Mouse (Mus musculus) midbrain, embryonic 10.5 days (tissue): ENCODE results near the gene Rpl14. TPM values are rescaled to one million over a fixed set of nuclear protein-coding genes. Genes with fewer than 3 reads are reported as not detected.
A peak's percentile ranks its signal among the peaks of the same experiment; 100 is the strongest.

Experiments used
- DNase-seq: peaks from one replicate; pipeline ENCODE4 v3.0.0-alpha.2; 2017; ENCODE audit warnings: low spot score
- H3K27ac ChIP-seq: fragments of 300-500 bp; sonication (generic); replicated peaks from 2 replicates; pipeline ENCODE4 v1.5.1; 2016; ENCODE audit warnings: mild to moderate bottlenecking
- H3K27me3 ChIP-seq: fragments of 300-500 bp; sonication (generic); 2 replicates; pipeline ENCODE4 v1.6.1; 2016; ENCODE audit warnings: low read depth, mild to moderate bottlenecking; ENCODE audit not compliant: poor library complexity, severe bottlenecking
- H3K36me3 ChIP-seq: fragments of 300-500 bp; sonication (generic); 2 replicates; pipeline ENCODE4 v1.6.1; 2016; ENCODE audit warnings: mild to moderate bottlenecking, moderate library complexity
- H3K4me1 ChIP-seq: fragments of 300-500 bp; sonication (generic); 2 replicates; pipeline ENCODE4 v1.6.1; 2016
- H3K4me3 ChIP-seq: fragments of 300-500 bp; sonication (generic); 2 replicates; pipeline ENCODE4 v1.5.1; 2016; ENCODE audit warnings: mild to moderate bottlenecking, moderate library complexity
- H3K9me3 ChIP-seq: fragments of 300-500 bp; sonication (generic); replicated peaks from 2 replicates; pipeline ENCODE4 v1.6.1; 2016; ENCODE audit warnings: mild to moderate bottlenecking
- WGBS: fragments of 180-500 bp; shearing (Covaris S2); methylation state at CpG from one replicate; pipeline ENCODE4 v1.1.7; 2016; 5-methylcytosine and 5-hydroxymethylcytosine counted together
- polyA plus RNA-seq: library from polyadenylated mRNA; unstranded; fragments of >200 nt; fragmentation: Nextera tagmentation; extraction: Ambion mirVana; gene quantifications from 2 replicates; pipeline ENCODE4 v1.2.1, GENCODE M21; 2016

Gene Rpl14
- polyA plus RNA-seq, 1 experiment from 2014 or later: 854 TPM

DNA sequence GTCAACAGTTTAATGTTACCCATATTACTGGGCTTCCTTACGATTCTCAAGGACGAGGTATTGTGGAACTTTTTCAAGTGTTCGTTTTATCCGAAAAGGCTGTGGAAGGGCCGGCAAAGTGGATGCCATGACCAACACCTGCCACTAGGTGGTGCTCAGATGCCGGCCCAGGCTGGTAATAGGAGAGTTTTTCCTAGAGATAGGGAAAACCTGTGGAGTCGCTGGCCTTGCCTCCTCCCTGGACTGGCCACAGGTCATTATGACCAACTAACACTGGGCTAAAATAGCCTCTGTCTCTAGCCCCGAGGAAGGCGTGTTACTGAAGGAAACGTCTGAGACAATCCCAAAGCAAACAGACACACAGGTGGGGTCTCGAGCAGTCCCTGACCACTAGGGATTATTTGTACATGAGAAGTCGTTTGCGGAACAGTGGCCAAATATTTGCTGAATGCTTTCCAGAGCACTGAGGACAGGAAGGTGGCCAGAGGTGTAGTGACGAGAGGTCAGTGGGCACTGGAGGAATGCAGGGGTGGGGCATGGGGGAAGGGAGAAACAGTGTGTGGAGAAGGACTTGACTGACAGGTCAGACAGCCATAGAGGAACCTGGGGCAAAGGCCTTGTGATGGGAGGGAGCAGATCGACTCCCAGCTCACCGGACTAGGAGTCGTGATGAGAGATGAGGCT lies 30.4 kb downstream of the Rpl14 start:
- peaks cover 29% of the 10 kb centered on the region for H3K4me1 ChIP-seq
- peaks cover 13% of the 10 kb centered on the region; the same call in 1 of the 2 replicates for H3K27me3 ChIP-seq
- H3K4me3 ChIP-seq: no peak overlapping the region
- peak overlapping the region; percentile 82 for H3K27ac ChIP-seq
- WGBS: 31% methylated on average over 17 of the region's 17 CpGs
- H3K36me3 ChIP-seq: no peaks in the 10 kb centered on the region
- peak; percentile 80 for DNase-seq
- no peaks in the 10 kb centered on the region for H3K9me3 ChIP-seq

DNA sequence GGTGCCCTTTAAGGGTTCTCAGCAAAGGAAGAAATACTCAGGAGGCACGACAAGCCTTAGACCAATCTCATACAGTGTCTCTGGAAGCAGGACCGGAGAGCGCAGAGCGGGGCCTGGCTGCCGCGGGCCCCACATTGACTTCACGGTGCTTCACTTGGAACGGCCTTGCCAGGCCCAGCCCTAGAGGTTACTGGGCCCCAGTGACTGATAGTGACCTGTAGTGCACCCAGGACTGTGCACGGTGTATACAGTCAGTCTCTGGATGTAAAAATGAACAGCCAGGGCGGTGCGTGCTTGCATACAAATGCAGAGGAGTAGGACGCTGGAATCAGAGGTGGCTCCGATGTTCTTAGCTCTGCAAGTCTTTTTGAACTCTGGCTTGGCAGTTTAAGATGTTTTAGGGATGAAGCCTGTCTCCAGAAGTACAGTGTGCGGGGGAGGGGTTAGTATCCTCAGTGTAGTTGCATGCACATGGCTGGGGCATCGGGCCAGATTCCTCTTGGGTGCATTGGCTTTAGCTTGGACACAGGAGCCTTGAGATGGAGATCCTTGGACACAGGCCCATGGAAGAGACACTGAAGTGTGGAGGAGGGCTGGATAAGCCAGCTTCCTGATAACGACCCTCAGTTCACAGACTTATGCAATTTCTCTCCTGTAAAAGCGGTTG lies 31.1 kb downstream of the Rpl14 start:
- H3K36me3 ChIP-seq: no peaks in the 10 kb centered on the region
- peaks cover 13% of the 10 kb centered on the region; the same call in 1 of the 2 replicates for H3K27me3 ChIP-seq
- H3K4me3 ChIP-seq: peak overlapping the region; percentile 17; the same call in 1 of the 2 replicates
- peaks cover 2% of the 10 kb centered on the region for H3K9me3 ChIP-seq
- DNase-seq: peak; percentile 16
- peak overlapping the region; percentile 82 for H3K27ac ChIP-seq
- H3K4me1 ChIP-seq: peaks cover 29% of the 10 kb centered on the region
- 55% methylated on average over 17 of the region's 17 CpGs for WGBS

DNA sequence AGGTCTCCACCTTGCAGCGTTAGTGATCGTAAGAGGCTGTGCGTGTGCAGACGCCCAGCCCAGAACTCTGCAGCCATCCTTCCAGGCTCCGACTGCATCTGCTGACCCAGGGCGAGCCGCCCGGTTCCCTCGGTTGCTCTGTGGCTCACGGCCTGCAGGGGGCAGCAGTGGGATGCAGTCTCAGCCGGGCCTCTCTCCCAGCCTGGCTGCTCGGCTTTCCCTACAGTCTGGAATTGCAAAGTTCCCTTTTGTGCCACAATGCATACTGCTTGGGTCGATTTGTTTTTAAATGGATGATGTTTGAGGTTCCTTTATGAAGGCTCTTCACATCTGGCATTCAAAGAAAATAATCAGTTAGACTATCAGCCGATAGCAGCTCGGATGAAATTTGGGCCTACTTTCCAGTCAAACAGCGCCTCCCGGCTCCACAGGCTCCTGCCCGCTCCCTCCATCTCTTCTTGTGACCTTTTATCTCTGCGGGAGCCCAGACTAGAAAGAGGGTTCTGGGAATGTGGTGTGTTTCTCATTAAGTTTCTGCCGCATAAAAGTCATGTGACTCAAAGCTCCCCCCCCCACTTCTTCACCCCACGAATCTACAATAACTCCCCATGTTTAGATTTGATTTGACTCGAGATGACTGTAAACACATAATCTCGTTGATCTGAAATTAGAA lies 31.7 kb downstream of the Rpl14 start:
- Histone ChIP-seq H3K4me3 (peak overlapping the region; percentile 17), H3K27ac (peak overlapping the region; percentile 82), H3K4me1 (peaks cover 29% of the 10 kb centered on the region), H3K27me3 (peaks cover 13% of the 10 kb centered on the region; the same call in 1 of the 2 replicates), H3K36me3 (no peaks in the 10 kb centered on the region), H3K9me3 (peaks cover 9% of the 10 kb centered on the region)
- 3% methylated on average over 23 of the region's 23 CpGs for WGBS
- peak; percentile 92 for DNase-seq

DNA sequence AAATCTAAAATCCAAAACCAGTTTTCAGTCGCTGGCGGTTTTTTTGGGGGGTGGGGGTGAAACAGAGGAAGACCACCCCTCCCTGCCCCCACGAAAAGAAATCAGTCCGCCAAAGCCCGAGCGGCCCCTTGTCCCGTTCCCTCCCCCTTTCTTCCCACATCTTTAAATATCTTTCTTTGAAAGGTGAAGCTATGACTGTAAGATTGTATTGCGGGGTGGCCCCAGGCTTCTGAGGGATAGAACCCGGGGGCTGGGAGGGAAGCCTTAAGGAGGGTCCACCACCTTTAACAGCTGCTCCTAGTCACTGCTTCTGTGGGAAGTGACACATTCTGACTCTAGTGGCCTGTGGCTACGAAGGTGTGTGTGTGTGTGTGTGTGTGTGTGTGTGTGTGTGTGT lies 32.3 kb downstream of the Rpl14 start:
- H3K4me3 ChIP-seq: peak overlapping the region; percentile 17; the same call in 1 of the 2 replicates
- WGBS: 10% methylated on average over 10 of the region's 10 CpGs
- no peaks in the 10 kb centered on the region for H3K36me3 ChIP-seq
- H3K27me3 ChIP-seq: peaks cover 13% of the 10 kb centered on the region; the same call in 1 of the 2 replicates
- peaks cover 13% of the 10 kb centered on the region for H3K9me3 ChIP-seq
- peak overlapping the region; percentile 82 for H3K27ac ChIP-seq
- DNase-seq: peak; percentile 29
- peaks cover 29% of the 10 kb centered on the region for H3K4me1 ChIP-seq

DNA sequence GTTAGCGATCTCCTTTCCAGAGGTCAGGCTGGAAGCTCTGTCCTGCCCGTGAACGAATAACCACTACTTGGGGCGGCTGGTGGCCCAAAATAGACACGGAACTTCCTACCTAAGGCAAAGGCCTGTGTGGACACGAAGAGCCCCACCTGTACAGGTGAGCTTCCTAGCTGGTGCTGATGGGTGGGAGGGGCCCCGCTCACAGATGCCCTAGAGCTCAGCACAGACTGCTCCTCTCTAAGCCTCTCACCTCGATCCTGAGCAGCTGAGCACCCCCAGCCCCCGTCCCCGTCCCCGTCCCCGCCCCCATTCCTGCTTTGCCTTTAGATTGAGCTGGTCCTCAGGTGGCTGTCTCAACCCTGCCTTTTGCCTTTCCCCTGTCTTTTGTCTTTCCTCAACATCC lies 32.7 kb downstream of the Rpl14 start:
- peaks cover 13% of the 10 kb centered on the region for H3K9me3 ChIP-seq
- peaks cover 13% of the 10 kb centered on the region; the same call in 1 of the 2 replicates for H3K27me3 ChIP-seq
- H3K4me3 ChIP-seq: peak overlapping the region; percentile 17; the same call in 1 of the 2 replicates
- peak overlapping the region; percentile 82 for H3K27ac ChIP-seq
- no peak for DNase-seq
- no peaks in the 10 kb centered on the region for H3K36me3 ChIP-seq
- H3K4me1 ChIP-seq: peaks cover 29% of the 10 kb centered on the region
- 10% methylated on average over 12 of the region's 12 CpGs for WGBS

DNA sequence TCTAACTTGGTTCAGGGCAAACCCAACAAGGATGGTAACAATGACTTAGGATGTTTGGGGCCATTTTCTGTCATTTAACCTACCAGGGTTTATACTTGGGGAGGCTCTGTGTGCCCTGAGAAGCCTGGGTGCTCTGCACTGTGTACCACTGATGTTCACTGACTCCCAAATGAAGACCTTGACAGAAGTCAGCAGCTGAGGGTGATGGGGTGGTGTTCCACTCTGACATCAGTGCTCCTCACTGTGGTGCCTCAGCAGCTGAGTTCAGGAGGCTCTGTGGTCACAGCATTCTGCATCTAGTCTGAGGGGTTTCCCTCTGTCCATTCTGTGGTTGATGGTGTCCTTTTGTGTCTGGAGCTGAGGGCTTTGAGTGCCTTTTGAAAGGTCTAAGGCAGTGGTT lies 39.8 kb downstream of the Rpl14 start:
- H3K4me3 ChIP-seq: no peak overlapping the region
- peak overlapping the region; percentile 42; the same call in 1 of the 2 replicates for H3K27ac ChIP-seq
- H3K9me3 ChIP-seq: peaks cover 13% of the 10 kb centered on the region
- H3K36me3 ChIP-seq: no peaks in the 10 kb centered on the region
- H3K27me3 ChIP-seq: no peaks in the 10 kb centered on the region
- no peak for DNase-seq
- H3K4me1 ChIP-seq: 0 out of 2 replicates have a peak, but pooled peaks cover 3% of the 10 kb centered on the region

DNA sequence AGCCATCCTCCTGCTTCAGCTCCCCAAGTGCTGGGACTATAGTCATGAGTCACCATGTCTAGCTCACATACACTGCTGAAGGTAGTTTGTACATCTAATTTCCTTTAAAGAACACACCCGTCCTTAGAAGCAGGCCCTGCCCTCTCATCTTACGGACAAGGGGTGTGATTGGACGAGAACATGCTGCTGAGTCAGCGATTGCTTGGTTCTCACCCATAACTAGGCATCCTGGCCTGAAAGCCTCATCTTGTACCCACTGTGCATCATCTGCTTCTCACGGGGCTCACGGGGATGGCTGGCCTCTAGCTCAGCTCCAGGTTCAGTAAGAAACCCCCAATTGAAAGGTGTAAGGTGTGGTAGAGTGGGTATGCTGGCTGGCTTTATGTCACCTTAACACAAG lies 42.8 kb downstream of the Rpl14 start:
- DNase-seq: no peak

DNA sequence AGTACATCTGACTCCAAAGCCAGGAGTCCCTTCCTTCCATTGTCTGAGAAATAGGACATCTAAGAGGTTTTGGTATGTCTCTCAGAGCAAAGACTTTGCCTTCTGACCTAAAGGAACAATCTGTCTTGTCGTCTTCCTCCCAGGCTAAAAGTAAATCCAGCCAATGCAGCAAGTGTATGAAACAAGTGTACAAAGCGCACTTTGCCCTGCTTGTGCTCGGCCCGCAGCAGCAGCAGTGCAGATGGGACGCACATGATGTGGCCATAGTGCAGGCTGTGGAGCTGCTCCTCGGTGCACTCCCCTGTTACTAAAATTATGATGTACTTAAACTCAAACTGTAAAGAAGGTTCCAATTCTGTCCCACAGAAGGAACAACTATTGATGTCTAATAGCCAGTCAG lies 46.9 kb downstream of the Rpl14 start:
- H3K36me3 ChIP-seq: 0 out of 2 replicates have a peak, but pooled peaks cover 2% of the 10 kb centered on the region
- peaks cover 43% of the 10 kb centered on the region for H3K4me1 ChIP-seq
- H3K9me3 ChIP-seq: peaks cover 11% of the 10 kb centered on the region
- no peak for DNase-seq
- no peaks in the 10 kb centered on the region for H3K27me3 ChIP-seq
- H3K4me3 ChIP-seq: no peak overlapping the region
- H3K27ac ChIP-seq: peak overlapping the region; percentile 78
- 82% methylated on average over 6 of the region's 6 CpGs for WGBS

More for the DNA sequence above, 42.8 kb downstream of the Rpl14 start:
- H3K4me1 ChIP-seq: peaks cover 21% of the 10 kb centered on the region
- WGBS: 89% methylated on average over 6 of the region's 6 CpGs
- H3K36me3 ChIP-seq: no peaks in the 10 kb centered on the region
- no peak overlapping the region for H3K27ac ChIP-seq
- no peaks in the 10 kb centered on the region for H3K27me3 ChIP-seq
- H3K4me3 ChIP-seq: no peak overlapping the region
- H3K9me3 ChIP-seq: no peaks in the 10 kb centered on the region

DNA sequence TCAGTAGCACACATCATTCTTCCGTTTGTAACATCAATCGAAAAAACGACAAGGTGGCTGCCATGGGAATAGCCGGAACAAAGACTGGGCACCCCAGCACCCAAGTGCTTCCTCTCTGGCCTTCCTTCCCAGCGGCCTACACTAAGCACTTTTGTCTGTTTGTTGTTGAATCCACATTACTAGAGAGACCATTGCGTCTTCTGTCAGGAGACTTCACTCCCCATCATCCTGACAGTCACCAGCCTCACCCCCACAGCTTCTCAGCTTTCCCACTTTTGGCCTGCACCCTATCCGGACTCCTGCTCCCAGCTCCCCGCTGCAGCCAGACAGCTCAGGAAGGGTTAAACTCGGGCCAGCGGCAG lies 48.1 kb downstream of the Rpl14 start:
- DNase-seq: no peak
- Histone ChIP-seq H3K4me3 (peak overlapping the region; percentile 49), H3K36me3 (0 out of 2 replicates have a peak, but pooled peaks cover 2% of the 10 kb centered on the region), H3K4me1 (peaks cover 43% of the 10 kb centered on the region), H3K27me3 (no peaks in the 10 kb centered on the region), H3K9me3 (peaks cover 13% of the 10 kb centered on the region), H3K27ac (peak overlapping the region; percentile 93)
- WGBS: 3% methylated on average over 10 of the region's 10 CpGs

DNA sequence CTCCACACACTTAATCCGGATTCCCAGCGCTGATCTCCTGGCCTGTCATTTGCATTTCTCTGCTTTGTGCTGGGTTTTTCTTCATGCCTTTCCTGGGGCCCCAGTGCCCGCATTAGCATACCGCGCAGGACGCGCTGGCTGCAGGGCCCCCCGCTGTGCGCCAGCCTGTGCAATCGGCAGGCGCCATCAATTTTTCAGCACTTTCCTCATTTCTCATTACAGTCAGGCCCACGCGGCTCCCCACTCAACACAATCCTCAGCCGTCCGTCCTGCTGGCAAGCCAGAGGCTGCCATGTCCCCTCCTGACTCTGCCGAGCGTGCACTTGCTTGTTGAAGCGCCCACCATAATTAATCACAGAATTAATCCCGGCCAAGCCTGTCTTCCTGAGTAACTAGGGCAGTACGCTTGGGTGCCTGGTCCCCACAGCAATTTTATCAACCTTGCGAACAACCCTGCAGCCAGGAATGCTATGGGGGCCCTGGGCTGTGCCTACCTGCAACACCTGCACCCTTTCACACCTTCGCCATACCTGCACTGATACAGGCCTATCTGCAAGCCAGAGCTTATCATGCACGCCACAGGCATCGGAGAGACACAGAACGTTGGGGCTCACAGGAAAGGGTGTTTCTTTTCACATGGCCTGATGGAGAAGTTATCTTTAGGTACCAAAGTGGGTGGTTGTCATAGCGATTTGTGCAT lies 48.6 kb downstream of the Rpl14 start:
- Histone ChIP-seq H3K4me1 (peaks cover 43% of the 10 kb centered on the region), H3K27ac (peak overlapping the region; percentile 93), H3K36me3 (0 out of 2 replicates have a peak, but pooled peaks cover 2% of the 10 kb centered on the region), H3K4me3 (peak overlapping the region; percentile 49), H3K9me3 (peaks cover 13% of the 10 kb centered on the region), H3K27me3 (no peaks in the 10 kb centered on the region)
- 4% methylated on average over 26 of the region's 26 CpGs for WGBS
- DNase-seq: peak; percentile 91

DNA sequence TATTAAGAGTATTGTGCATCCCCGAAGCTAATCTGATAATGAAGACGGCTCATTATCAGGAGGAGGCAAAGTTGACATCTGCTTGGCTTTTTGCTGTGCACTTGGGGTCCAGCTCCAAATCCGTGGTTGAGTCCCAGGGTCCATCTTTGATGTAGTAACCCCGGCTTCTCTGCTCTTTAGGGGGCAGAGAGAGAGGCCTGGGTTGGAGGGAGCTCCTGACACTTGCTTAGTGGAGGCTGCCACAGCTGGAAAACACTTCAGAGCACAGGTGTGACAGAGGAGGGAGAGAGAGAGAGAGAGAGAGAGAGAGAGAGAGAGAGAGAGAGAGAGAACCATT lies 49.1 kb downstream of the Rpl14 start:
- peak overlapping the region; percentile 12; the same call in 1 of the 2 replicates for H3K4me3 ChIP-seq
- H3K27me3 ChIP-seq: no peaks in the 10 kb centered on the region
- H3K4me1 ChIP-seq: peaks cover 43% of the 10 kb centered on the region
- peaks cover 13% of the 10 kb centered on the region for H3K9me3 ChIP-seq
- peak; percentile 34 for DNase-seq
- peak overlapping the region; percentile 93 for H3K27ac ChIP-seq
- 10% methylated on average over 4 of the region's 4 CpGs for WGBS
- H3K36me3 ChIP-seq: 0 out of 2 replicates have a peak, but pooled peaks cover 2% of the 10 kb centered on the region
